Mouse (Mus musculus) midbrain, embryonic 15.5 days (tissue): ENCODE measurements at regions not wholly inside any gene's neighbourhood (a gene's known extent, or its start where the extent isn't known, plus 50 kb on each side); places are given as distances from the start of the nearest gene placed in this dataset.

ENCODE experiments used
- ATAC-seq: fragments of 200-750 bp; cut with Nextera tagmentation; replicated peaks from 2 replicates; pipeline ENCODE4 v1.8.0; 2017; ENCODE audit warnings: moderate TSS enrichment
- H3K27ac ChIP-seq: fragments of 300-500 bp; sonication (generic); 2 replicates; pipeline ENCODE4 v1.5.1; 2015; ENCODE audit warnings: mild to moderate bottlenecking, inconsistent platforms
- H3K27me3 ChIP-seq: fragments of 300-500 bp; sonication (generic); replicated peaks from 2 replicates; pipeline ENCODE4 v1.6.1; 2015; ENCODE audit warnings: inconsistent platforms
- H3K36me3 ChIP-seq: fragments of 300-500 bp; sonication (generic); replicated peaks from 2 replicates; pipeline ENCODE4 v1.6.1; 2015; ENCODE audit warnings: inconsistent platforms
- H3K4me1 ChIP-seq: fragments of 300-500 bp; sonication (generic); 2 replicates; pipeline ENCODE4 v1.6.1; 2015; ENCODE audit warnings: inconsistent platforms
- H3K4me2 ChIP-seq: fragments of 300-500 bp; sonication (generic); 2 replicates; pipeline ENCODE4 v1.6.1; 2015; ENCODE audit warnings: inconsistent platforms, mild to moderate bottlenecking, moderate library complexity
- H3K4me3 ChIP-seq: fragments of 300-500 bp; sonication (generic); 2 replicates; pipeline ENCODE4 v1.5.1; 2015; ENCODE audit warnings: mild to moderate bottlenecking, inconsistent platforms
- H3K9ac ChIP-seq: fragments of 300-500 bp; sonication (generic); 2 replicates; pipeline ENCODE4 v1.6.1; 2015; ENCODE audit warnings: mild to moderate bottlenecking, inconsistent platforms
- H3K9me3 ChIP-seq: fragments of 300-500 bp; sonication (generic); 2 replicates; pipeline ENCODE4 v1.6.1; 2016; ENCODE audit warnings: inconsistent platforms
- WGBS: fragments of 180-500 bp; shearing (Covaris S2); methylation state at CpG from one replicate; pipeline ENCODE4 v1.1.7; 2015; ENCODE audit warnings: mixed read lengths; 5-methylcytosine and 5-hydroxymethylcytosine counted together

DNA sequence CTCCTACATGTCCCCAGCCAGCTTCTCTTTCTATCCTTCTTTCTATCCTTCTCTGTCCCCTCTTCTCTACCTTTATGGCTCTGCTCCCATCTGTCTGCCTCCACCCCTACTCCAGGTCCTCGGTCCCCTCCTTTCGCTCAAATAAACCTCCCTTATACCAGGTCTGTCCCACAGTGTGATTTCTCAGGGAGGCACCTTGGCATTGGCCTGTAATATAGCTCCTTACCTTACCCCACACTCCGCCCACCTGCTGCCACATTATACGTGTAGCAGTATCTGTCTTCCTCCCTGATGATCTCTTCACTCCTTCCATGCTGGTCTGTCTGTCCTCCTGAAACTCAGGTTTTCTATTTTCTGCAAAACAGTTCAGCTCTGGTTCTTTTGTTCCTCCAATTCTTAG lies 339.1 kb upstream of the Jmjd1c start:
- no peak for ATAC-seq
- 86% methylated on average over 4 of the region's 4 CpGs for WGBS
- Histone ChIP-seq H3K27me3 (no peaks in the 10 kb centered on the region), H3K9ac (no peak overlapping the region), H3K9me3 (no peaks in the 10 kb centered on the region), H3K36me3 (no peaks in the 10 kb centered on the region), H3K4me3 (no peak overlapping the region), H3K4me2 (no peak overlapping the region), H3K4me1 (no peaks in the 10 kb centered on the region), H3K27ac (no peak overlapping the region)

DNA sequence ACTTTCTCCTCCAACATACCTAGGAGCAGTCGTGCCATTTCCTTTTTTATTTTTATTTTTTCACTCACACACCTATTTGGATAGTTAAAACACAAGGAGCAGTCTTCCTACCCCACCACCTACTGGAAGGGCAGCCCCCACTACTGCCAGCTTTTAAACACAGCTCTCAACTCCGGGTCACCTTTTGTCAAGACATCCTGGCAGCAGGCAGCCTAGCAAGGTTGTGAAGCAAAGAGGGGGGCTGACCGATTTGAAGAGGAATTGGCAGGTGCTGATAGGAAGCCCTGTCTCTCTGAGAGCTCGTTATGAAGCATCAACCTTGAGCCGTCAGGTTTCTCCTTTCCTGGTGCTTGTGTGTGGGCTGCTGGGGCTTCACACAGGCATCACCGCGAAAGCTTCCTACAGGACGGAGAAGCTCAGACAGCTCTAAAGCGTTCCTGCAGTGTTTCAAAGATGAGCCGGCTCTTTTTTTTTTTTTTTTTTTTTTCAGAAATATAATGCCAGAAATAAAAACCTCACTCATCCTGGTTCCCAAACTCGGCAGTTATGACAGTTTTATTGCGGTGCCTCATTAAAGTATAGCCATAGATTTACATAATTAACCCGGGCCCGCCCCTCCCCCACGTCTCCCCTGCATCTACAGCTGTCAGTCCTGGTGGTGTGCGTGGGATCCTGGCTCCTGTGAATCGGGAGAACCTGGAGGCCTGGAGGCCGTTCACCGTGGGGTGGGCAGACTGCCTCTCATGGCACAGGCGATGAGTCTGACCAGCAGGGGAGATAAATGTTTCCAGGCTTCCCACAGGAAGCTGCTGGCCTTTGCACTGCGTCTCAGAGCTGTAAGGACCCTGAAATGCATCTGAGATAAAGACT lies 325.5 kb upstream of the Jmjd1c start:
- H3K4me3 ChIP-seq, result peak overlapping the region; percentile 9
- peak; percentile 79 for ATAC-seq

DNA sequence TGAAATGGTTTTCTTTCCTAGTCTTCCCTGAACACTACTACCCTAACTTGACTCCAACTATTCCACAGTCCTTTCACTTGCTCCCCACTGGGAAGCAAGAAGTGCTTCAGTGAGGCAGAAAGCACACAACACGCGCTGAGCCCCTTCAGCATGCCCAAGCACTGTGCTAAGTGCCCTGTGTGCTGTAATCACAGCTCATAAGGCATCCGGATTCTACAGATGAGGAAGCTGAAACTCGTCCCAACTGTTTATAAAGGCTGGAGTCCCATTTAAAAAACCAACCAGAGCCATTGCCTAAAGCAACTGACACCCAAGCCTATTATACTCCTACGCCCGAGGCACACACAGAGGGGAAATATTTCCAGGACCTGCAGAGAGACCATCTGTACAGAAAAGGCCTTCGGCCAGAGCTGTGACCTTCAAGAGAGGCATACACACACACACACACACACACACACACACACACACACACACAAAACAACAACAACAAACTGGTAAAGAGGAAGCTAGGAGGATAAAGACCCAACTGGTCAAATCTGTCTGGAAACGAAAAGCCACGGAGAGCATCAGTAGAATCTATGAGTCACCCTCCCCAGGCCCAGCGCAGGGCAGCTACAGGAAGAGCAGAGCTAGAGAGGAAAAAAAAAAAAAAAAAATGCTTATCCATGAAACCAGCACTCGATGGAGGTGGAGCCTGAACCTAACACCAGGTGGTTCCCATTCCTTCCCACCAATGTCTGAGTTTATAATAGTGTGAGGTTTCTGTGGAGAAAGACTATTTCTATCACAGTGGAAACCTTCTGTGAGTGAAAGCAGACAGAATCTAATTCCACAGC lies 315.4 kb upstream of the Jmjd1c start:
- ATAC-seq, result no peak
- Histone ChIP-seq H3K27ac (no peak overlapping the region), H3K4me2 (no peak overlapping the region), H3K4me3 (no peak overlapping the region), H3K27me3 (no peaks in the 10 kb centered on the region), H3K4me1 (no peaks in the 10 kb centered on the region), H3K9me3 (no peaks in the 10 kb centered on the region), H3K36me3 (no peaks in the 10 kb centered on the region), H3K9ac (no peak overlapping the region)
- 80% methylated on average over 11 of the region's 11 CpGs for WGBS

More for the DNA sequence above, 325.5 kb upstream of the Jmjd1c start:
- Histone ChIP-seq H3K4me1 (peaks cover 8% of the 10 kb centered on the region), H3K36me3 (no peaks in the 10 kb centered on the region), H3K27me3 (no peaks in the 10 kb centered on the region), H3K4me2 (peak overlapping the region; percentile 42), H3K27ac (peak overlapping the region; percentile 60; the same call in 1 of the 2 replicates), H3K9me3 (0 out of 2 replicates have a peak, but pooled peaks cover 3% of the 10 kb centered on the region), H3K9ac (no peak overlapping the region)
- WGBS, result 36% methylated on average over 21 of the region's 21 CpGs

DNA sequence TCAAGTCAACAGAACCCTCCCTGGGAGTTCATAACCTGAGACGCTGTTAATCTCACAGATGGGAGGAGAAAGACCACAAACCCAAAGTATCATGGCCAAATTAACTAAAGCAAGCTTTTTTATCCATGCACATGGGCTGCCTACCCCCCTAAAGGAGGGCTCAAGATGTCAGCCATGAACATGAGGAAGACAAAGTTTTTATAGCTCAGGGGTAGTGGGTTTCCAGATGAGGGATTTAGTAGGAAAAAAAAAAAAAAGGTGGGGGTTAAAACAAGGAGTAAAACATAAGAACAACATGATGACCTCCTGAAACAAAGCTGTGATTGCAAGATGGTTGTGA lies 314.8 kb upstream of the Jmjd1c start:
- WGBS, result 86% methylated on average over 1 of the region's 1 CpGs
- H3K4me3 ChIP-seq, result no peak overlapping the region
- H3K36me3 ChIP-seq, result no peaks in the 10 kb centered on the region
- ATAC-seq, result no peak
- H3K9me3 ChIP-seq, result no peaks in the 10 kb centered on the region
- H3K27me3 ChIP-seq, result no peaks in the 10 kb centered on the region
- no peaks in the 10 kb centered on the region for H3K4me1 ChIP-seq
- no peak overlapping the region for H3K27ac ChIP-seq
- H3K9ac ChIP-seq, result no peak overlapping the region
- H3K4me2 ChIP-seq, result no peak overlapping the region

DNA sequence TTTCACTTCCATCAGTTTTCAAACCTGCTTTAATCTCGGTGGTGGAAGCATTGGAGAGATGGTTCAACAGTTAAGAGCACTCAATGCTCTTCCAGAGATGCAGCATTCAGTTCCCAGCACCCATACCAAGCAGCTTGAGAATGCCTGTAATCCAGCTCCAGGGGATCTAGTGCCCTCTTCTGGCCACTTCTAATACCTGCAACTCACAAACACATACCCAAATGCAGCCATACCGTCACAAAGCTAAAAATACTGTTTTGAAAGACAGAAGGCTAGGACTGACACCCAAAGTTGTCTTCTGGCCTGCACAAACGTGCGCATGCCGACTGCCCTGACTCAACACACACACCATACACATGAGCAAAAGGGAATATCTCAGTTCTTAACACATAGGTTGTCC lies 313.9 kb upstream of the Jmjd1c start:
- no peaks in the 10 kb centered on the region for H3K27me3 ChIP-seq
- H3K27ac ChIP-seq, result no peak overlapping the region
- H3K9ac ChIP-seq, result no peak overlapping the region
- H3K4me3 ChIP-seq, result no peak overlapping the region
- no peaks in the 10 kb centered on the region for H3K36me3 ChIP-seq
- no peak for ATAC-seq
- WGBS, result 95% methylated on average over 5 of the region's 5 CpGs
- no peaks in the 10 kb centered on the region for H3K4me1 ChIP-seq
- no peaks in the 10 kb centered on the region for H3K9me3 ChIP-seq
- H3K4me2 ChIP-seq, result no peak overlapping the region

DNA sequence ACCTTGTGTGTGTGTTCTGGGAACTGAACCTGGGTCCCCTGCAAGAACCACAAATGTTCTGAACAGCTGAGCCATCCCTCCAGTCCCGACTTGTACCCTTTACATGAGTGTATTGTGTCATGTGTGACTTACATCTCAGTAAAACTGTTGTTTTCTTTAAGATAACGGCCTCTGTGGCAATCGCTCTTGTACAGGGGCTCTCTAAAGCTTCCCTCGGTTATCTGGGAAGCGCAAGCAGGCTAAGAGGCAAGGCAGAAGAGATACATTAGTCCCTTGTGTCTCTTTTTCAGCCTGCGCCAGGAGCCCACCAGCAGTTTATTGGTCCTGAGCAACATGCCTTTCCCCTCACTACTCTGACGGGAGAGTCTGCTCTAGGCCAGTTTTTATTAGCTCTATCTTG lies 308.1 kb upstream of the Jmjd1c start:
- Histone ChIP-seq H3K9me3 (no peaks in the 10 kb centered on the region), H3K9ac (no peak overlapping the region), H3K36me3 (no peaks in the 10 kb centered on the region), H3K4me3 (no peak overlapping the region), H3K4me2 (no peak overlapping the region), H3K4me1 (no peaks in the 10 kb centered on the region), H3K27me3 (no peaks in the 10 kb centered on the region), H3K27ac (no peak overlapping the region)
- no peak for ATAC-seq
- 91% methylated on average over 7 of the region's 7 CpGs for WGBS

DNA sequence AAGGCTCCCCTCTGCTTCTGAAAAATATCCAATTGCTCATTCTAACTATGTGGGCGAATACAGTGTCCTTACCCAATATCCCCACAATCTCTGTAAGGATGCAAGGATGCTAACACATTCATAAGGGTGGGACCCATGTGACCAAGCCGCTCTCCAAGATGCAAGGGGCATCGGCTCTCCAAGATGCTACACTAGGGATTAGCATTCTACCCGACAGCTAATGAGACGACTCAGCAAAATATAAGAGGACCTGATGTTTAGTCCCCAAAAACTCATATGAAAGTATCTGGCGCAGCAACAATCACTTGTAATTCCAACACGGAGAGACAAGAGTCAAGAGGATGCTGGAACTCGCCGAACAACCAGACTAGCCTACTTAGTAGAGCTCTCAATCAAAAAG lies 299.6 kb upstream of the Jmjd1c start:
- no peak for ATAC-seq
- WGBS, result 93% methylated on average over 9 of the region's 9 CpGs
- Histone ChIP-seq H3K27ac (no peak overlapping the region), H3K36me3 (no peaks in the 10 kb centered on the region), H3K9me3 (no peaks in the 10 kb centered on the region), H3K4me3 (no peak overlapping the region), H3K27me3 (no peaks in the 10 kb centered on the region), H3K4me1 (no peaks in the 10 kb centered on the region), H3K9ac (no peak overlapping the region), H3K4me2 (no peak overlapping the region)

DNA sequence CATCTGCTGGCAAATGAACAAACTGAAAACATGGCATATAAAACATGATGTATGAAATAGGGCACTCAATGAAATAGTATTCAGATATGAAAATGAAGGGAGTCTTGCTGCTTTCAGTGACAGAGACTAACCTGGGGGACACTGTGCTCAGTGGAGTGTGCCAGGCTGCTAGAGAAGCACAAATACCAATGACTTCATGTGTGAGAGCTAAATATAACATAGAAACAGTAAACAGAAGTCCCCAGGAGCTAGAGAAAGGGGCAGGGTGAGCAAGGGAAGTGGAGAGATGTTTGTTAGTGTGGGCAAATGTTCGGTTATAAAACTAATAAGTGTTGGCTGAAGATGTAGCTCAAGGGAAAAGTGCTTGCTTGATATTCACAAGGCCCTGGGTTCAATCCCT lies 293.2 kb upstream of the Jmjd1c start:
- H3K4me3 ChIP-seq, result no peak overlapping the region
- H3K4me1 ChIP-seq, result no peaks in the 10 kb centered on the region
- H3K4me2 ChIP-seq, result no peak overlapping the region
- 0 out of 2 replicates have a peak, but pooled peaks cover 5% of the 10 kb centered on the region for H3K9me3 ChIP-seq
- H3K36me3 ChIP-seq, result no peaks in the 10 kb centered on the region
- H3K9ac ChIP-seq, result no peak overlapping the region
- ATAC-seq, result no peak
- 93% methylated on average over 1 of the region's 1 CpGs for WGBS
- no peak overlapping the region for H3K27ac ChIP-seq
- no peaks in the 10 kb centered on the region for H3K27me3 ChIP-seq

DNA sequence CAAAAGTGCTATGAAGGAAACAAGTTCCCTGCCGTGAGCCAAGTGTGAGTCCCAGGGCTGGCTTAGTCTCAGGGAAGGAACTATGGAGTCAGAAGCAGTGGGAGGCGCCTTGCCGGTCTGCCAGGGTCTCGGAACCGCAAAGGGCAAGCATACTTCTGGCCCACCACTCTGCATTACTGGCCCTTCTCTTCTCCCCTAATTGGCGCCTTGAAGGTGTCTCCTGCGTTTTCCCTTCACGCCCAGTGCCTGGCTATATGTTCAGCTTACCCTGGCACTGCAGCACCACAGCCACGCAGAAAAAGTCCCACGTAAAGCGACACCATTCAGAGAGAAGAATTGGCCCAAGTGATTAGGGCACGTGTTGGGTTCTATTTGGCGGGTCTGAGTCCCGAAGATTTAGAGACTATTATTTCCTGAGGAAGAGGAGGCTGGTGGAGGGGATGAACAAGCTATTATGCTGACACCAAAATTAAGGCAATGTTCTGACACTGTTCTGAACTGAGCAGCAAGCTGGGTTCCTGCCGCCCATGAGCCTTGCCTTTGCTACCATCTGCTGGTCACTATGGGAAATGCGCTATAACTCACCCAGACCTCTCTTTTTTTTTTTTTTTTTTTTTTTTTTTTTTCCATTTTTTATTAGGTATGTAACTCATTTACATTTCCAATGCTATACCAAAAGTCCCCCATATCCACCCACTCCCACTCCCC lies 288.5 kb upstream of the Jmjd1c start:
- WGBS, result 47% methylated on average over 16 of the region's 16 CpGs
- ATAC-seq, result peak; percentile 75
- Histone ChIP-seq H3K27ac (0 out of 2 replicates have a peak overlapping the region, but pooled peaks have one; percentile 20), H3K9me3 (0 out of 2 replicates have a peak, but pooled peaks cover 5% of the 10 kb centered on the region), H3K36me3 (no peaks in the 10 kb centered on the region), H3K9ac (no peak overlapping the region), H3K27me3 (no peaks in the 10 kb centered on the region), H3K4me2 (peak overlapping the region; percentile 32; the same call in 1 of the 2 replicates), H3K4me3 (no peak overlapping the region), H3K4me1 (no peaks in the 10 kb centered on the region)

DNA sequence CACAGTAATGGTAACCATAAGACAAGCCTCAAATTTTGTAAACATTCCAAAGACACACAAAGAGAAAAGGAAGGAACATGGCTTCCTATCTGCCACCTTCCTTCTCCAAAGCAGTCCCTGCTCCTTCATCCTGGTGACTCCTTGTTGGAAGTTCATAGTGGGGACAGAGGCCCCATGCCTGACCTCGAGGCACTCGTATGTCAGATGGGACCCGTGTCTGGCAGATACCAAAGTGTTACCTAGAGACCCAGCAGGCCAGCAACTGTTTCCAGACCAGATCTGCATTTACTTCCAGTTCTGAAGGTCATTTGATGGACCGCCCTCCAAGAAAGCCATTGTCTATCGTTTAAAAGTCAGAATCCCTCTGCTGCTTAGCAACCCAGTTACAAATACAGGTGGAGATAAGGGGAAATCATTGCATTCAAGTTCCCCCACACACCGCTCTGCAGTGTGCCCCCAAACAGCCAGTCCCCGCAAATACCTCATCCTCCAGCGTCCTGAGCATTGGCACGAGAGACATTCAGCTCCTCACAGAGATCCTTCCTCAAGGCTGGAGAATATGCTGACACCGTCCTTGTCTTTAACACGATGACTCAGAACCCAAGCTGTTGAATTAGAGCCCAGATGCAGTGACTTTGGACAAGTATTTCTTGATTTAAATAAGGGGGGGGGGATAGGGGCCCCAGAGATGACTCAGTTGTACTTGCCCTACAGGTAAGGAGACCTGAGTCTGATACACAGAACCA lies 283.2 kb upstream of the Jmjd1c start:
- H3K27me3 ChIP-seq, result no peaks in the 10 kb centered on the region
- no peaks in the 10 kb centered on the region for H3K4me1 ChIP-seq
- no peak overlapping the region for H3K9ac ChIP-seq
- H3K27ac ChIP-seq, result no peak overlapping the region
- no peak overlapping the region for H3K4me3 ChIP-seq
- no peak overlapping the region for H3K4me2 ChIP-seq
- 85% methylated on average over 11 of the region's 11 CpGs for WGBS
- ATAC-seq, result no peak
- H3K36me3 ChIP-seq, result no peaks in the 10 kb centered on the region
- no peaks in the 10 kb centered on the region for H3K9me3 ChIP-seq

DNA sequence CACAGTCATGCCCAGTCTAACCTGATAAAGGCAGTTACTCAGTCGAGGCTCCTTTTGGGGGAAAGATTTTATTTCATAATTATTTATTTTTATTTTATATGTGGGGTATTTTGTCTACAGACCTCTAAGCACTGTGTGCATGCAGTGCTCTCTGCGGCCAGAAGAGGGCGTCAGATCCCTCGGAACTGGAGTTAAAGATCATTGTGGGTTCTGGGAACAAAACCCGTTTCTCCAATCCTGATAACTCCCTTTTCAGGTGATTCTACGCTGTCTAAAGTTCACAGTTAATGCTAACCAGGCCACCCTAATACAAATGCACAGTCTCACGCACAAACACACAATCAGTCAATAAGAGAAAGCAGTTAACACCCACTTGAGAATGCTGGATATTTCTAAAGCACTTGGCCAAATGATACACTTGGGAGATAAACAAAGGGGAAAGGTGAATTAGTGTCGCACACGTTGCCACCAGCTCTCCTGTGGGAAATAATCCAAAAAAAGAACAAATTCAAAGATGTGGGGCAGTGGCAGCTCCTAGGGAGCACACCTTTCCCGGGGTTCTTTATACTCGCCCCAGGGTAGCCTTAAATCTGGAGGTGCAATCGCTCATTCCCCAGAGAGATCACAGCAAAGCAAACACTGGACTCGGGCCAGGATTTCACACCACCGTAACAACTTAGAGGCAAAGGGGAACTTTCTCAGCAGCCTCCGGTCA lies 281.9 kb upstream of the Jmjd1c start:
- no peaks in the 10 kb centered on the region for H3K36me3 ChIP-seq
- H3K9me3 ChIP-seq, result no peaks in the 10 kb centered on the region
- WGBS, result 15% methylated on average over 15 of the region's 15 CpGs
- no peaks in the 10 kb centered on the region for H3K4me1 ChIP-seq
- no peak overlapping the region for H3K27ac ChIP-seq
- no peak; the same call in 1 of the 2 replicates for ATAC-seq
- no peak overlapping the region for H3K4me3 ChIP-seq
- H3K27me3 ChIP-seq, result no peaks in the 10 kb centered on the region
- H3K4me2 ChIP-seq, result no peak overlapping the region; the same call in 1 of the 2 replicates
- H3K9ac ChIP-seq, result no peak overlapping the region
